13 mouse cellular contexts compared by ENCODE assay signal in the genomic region with DNA sequence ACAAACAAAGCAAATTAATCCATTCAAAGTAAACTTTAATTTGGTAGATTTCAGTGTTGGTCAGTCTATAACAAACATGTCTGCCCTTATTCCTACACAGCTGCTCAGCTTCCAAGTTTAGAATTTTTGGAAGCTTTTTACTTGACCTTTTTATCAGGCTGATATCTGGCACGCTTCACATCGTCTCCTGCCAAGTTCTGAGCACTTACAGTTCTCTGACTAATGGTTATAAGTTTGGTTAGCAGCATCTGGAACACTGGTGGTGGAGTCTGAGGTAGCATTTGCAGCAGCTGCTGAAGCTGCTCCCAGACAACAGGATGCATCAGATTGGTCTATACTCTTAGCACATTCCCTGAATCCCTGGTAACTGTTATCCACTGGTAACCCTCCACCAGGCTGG. TPM values are rescaled to one million over a fixed set of nuclear protein-coding genes. Genes with fewer than 3 reads are reported as not detected.
DNase-seq lines count a peak whose midpoint lies in the region; ATAC-seq and TF ChIP-seq lines count a peak whose summit lies in the region.
"Had no signal": no experiment of that assay in that cellular context is flagged by ENCODE, and none has a peak within 500 bp of the region (broad histone marks: within the 10 kb centered on the region; RNA-seq: fewer than 3 reads in every experiment).

No protein-coding gene starts in this region.

- ATAC-seq in megakaryocyte-erythroid progenitor cell, adult 5-6 weeks (replicated peaks; ENCODE audit: low FRiP score, low TSS enrichment, poor library complexity, severe bottlenecking) = no peak
- ATAC-seq: forebrain, postnatal 0 days had no signal

- DNase-seq in gastrocnemius, adult 2 months = peak; percentile 47
- DNase-seq in gastrocnemius, adult 8-10 months (ENCODE audit: low spot score in 2 of 2) = no peak
- peak; percentile 69 to 77 for DNase-seq in kidney, postnatal 4 days
- DNase-seq in kidney, postnatal 36 days = no peak
- DNase-seq in urinary bladder, postnatal 14 days (ENCODE audit: low spot score) = peak; percentile 19
- DNase-seq in urinary bladder, postnatal 4 days (ENCODE audit: low spot score in 2 of 2) = no peak
- DNase-seq in skeletal muscle tissue, adult 2 months (ENCODE audit: low read depth, low spot score) = peak; percentile 51
- DNase-seq: cerebellum, adult 11 months; forebrain, postnatal 0 days; liver, embryonic 13.5 days; right cerebral cortex, adult 18-20 months had no signal

- no peak for TF ChIP-seq CTCF in gastrocnemius, adult 2 months (IDR thresholded peaks at IDR 0.05)

- H3K4me3 ChIP-seq in gastrocnemius, adult 2 months = no peak overlapping the region
- H3K4me3 ChIP-seq: liver, embryonic 13.5 days; neural tube, embryonic 15.5 days had no signal

- no peak overlapping the region for H3K27ac ChIP-seq in gastrocnemius, adult 2 months
- H3K27ac ChIP-seq: liver, embryonic 13.5 days; neural tube, embryonic 15.5 days had no signal

- intact Hi-C loops in gastrocnemius, adult 2 months (cut with DNase I) = no loop called here

RNA-seq across cellular contexts. Expression of a gene that starts 1.5 kb away (rescaled TPM):
- under 1 TPM in 1 of 2 experiments, not detected in 1; 0.53 TPM for total RNA-seq in gastrocnemius, adult 2 months (2021)
- total RNA-seq in gastrocnemius, adult 8-10 months (2022) = under 1 TPM; 0.10 to 0.46 (median 0.16) TPM
- total RNA-seq in megakaryocyte-erythroid progenitor cell, adult 5-6 weeks (2014; fragmentation: Nextera tagmentation) = 2.2 and 8.0 TPM in 2 replicates
- 0.47 TPM in 1 of 2 replicates, not detected in the other for total RNA-seq in megakaryocyte-erythroid progenitor cell, adult 5-6 weeks (2017)

RNA-seq across cellular contexts. Expression of a gene that starts 1.8 kb away (rescaled TPM):
- 10 to 100 TPM; 31.7 to 37.6 TPM for total RNA-seq in gastrocnemius, adult 2 months (2021)
- 10 to 100 TPM; 34.2 to 41.7 (median 39.4) TPM for total RNA-seq in gastrocnemius, adult 8-10 months (2022)
- total RNA-seq in megakaryocyte-erythroid progenitor cell, adult 5-6 weeks (2014; fragmentation: Nextera tagmentation) = 16.2 and 20.5 TPM in 2 replicates
- total RNA-seq in megakaryocyte-erythroid progenitor cell, adult 5-6 weeks (2017) = 16.0 and 34.9 TPM in 2 replicates

Comparison
In these comparisons a context has a peak if more than half of its experiments do, and no peak if none do; other contexts are left out.
1. DNase-seq: peak in gastrocnemius, adult 2 months (single experiment), kidney, postnatal 4 days (2 of 2), urinary bladder, postnatal 14 days (single experiment) and skeletal muscle tissue, adult 2 months (single experiment); none in gastrocnemius, adult 8-10 months (0 of 2), kidney, postnatal 36 days (0 of 2) and urinary bladder, postnatal 4 days (0 of 2).